Comparison of ENCODE assay signal across 9 mouse cellular contexts in the genomic region with DNA sequence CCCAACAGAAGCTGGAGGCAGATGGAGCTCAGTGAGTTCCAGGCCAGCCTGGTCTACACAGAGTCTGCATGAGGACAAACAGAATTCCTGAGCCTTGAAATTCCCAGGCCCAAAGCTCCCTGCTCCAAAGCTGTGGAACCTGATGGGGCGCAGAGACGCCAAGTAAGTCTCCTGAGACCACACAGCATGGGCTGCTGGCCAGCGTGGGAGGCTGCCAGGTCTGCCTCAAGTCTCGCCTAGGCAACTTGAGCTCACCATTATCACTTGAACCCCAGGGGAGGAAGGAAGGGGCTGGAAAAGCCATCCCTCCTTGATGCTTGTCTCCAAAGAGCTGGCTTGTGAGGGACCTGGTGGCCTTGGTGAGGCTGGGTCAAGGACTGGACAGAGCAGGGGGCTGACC. TPM values are rescaled to one million over a fixed set of nuclear protein-coding genes. Genes with fewer than 3 reads are reported as not detected.
DNase-seq lines count a peak whose midpoint lies in the region; ATAC-seq and TF ChIP-seq lines count a peak whose summit lies in the region.
"Had no signal": no experiment of that assay in that cellular context is flagged by ENCODE, and none has a peak within 500 bp of the region (broad histone marks: within the 10 kb centered on the region; RNA-seq: fewer than 3 reads in every experiment).

No protein-coding gene starts in this region.

- no peak overlapping the region for H3K4me2 ChIP-seq in hindbrain, embryonic 13.5 days
- H3K4me2 ChIP-seq in hindbrain, postnatal 0 days (ENCODE audit: low read depth, low read length): no peak overlapping the region
- H3K4me2 ChIP-seq in heart, embryonic 11.5 days: peak overlapping the region; percentile 59

- no peak for DNase-seq in hindbrain, postnatal 0 days (ENCODE audit: low spot score)
- peak; percentile 67 to 79 for DNase-seq in kidney, postnatal 25 days
- no peak for DNase-seq in spleen, postnatal 4 days (ENCODE audit: low spot score in 2 of 2)
- DNase-seq in layer of hippocampus, adult 9-11 months: no peak
- no peak for DNase-seq in urinary bladder, adult 2 months (ENCODE audit: low spot score)

- no peak overlapping the region for H3K27ac ChIP-seq in hindbrain, embryonic 13.5 days
- H3K27ac ChIP-seq in hindbrain, postnatal 0 days: no peak overlapping the region
- peak overlapping the region; percentile 90 for H3K27ac ChIP-seq in heart, embryonic 11.5 days (ENCODE audit: low read depth, low read length)

- ATAC-seq in hindbrain, embryonic 13.5 days (ENCODE audit: low FRiP score): no peak
- no peak for ATAC-seq in hindbrain, postnatal 0 days
- no peak for ATAC-seq in heart, embryonic 11.5 days (replicated peaks; ENCODE audit: insufficient number of reproducible peaks, low FRiP score, low TSS enrichment)
- ATAC-seq: forebrain, embryonic 16.5 days had no signal

- H3K4me1 ChIP-seq in hindbrain, embryonic 13.5 days (replicated peaks): peaks cover 9% of the 10 kb centered on the region; the same call in 1 of the 2 replicates
- no peaks in the 10 kb centered on the region for H3K4me1 ChIP-seq in hindbrain, postnatal 0 days (ENCODE audit: insufficient read depth, low read length)
- peaks cover 79% of the 10 kb centered on the region for H3K4me1 ChIP-seq in E14TG2a.4 (replicated peaks; ENCODE audit: low read depth, low read length)
- peaks cover 50% of the 10 kb centered on the region for H3K4me1 ChIP-seq in heart, embryonic 11.5 days (ENCODE audit: control insufficient read depth, insufficient read depth, low read length)

- WGBS in hindbrain, embryonic 13.5 days: 71% methylated on average over 4 of the region's 4 CpGs
- WGBS in hindbrain, postnatal 0 days: 55% methylated on average over 4 of the region's 4 CpGs
- 58% methylated on average over 4 of the region's 4 CpGs for WGBS in heart, embryonic 11.5 days (ENCODE audit: insufficient replicate concordance)

- H3K4me3 ChIP-seq in hindbrain, embryonic 13.5 days: no peak overlapping the region
- no peak overlapping the region for H3K4me3 ChIP-seq in hindbrain, postnatal 0 days (ENCODE audit: low read length)
- H3K4me3 ChIP-seq in E14TG2a.4 (replicated peaks; ENCODE audit: low read length): peak overlapping the region; percentile 32
- no peak overlapping the region for H3K4me3 ChIP-seq in heart, embryonic 11.5 days (ENCODE audit: low read depth, low read length)

- H3K27me3 ChIP-seq in hindbrain, embryonic 13.5 days: peaks cover 39% of the 10 kb centered on the region
- no peaks in the 10 kb centered on the region for H3K27me3 ChIP-seq in hindbrain, postnatal 0 days (ENCODE audit: insufficient read depth, low read length)
- peaks cover 40% of the 10 kb centered on the region for H3K27me3 ChIP-seq in E14TG2a.4 (ENCODE audit: insufficient read depth, low read length)
- H3K27me3 ChIP-seq in heart, embryonic 11.5 days (ENCODE audit: control insufficient read depth, insufficient read depth, low read length): peaks cover 3% of the 10 kb centered on the region

- TF ChIP-seq CTCF in hindbrain, postnatal 0 days (IDR thresholded peaks at IDR 0.05; ENCODE audit: low read depth): no peak
- no peak for TF ChIP-seq CTCF in E14TG2a.4 (conservative IDR thresholded peaks at IDR 0.05; ENCODE audit: low read length)

- no peaks in the 10 kb centered on the region for H3K9me3 ChIP-seq in hindbrain, embryonic 13.5 days
- no peaks in the 10 kb centered on the region for H3K9me3 ChIP-seq in hindbrain, postnatal 0 days (ENCODE audit: low read length)
- no peaks in the 10 kb centered on the region for H3K9me3 ChIP-seq in E14TG2a.4 (ENCODE audit: low read length)
- no peaks in the 10 kb centered on the region for H3K9me3 ChIP-seq in heart, embryonic 11.5 days (replicated peaks; ENCODE audit: control insufficient read depth, low read length)

- H3K36me3 ChIP-seq in hindbrain, embryonic 13.5 days: peaks cover 34% of the 10 kb centered on the region
- peaks cover 23% of the 10 kb centered on the region for H3K36me3 ChIP-seq in hindbrain, postnatal 0 days (ENCODE audit: insufficient read depth, low read length)
- H3K36me3 ChIP-seq in E14TG2a.4 (ENCODE audit: insufficient read depth, low read length): peaks cover 31% of the 10 kb centered on the region
- H3K36me3 ChIP-seq in heart, embryonic 11.5 days (ENCODE audit: control insufficient read depth, insufficient read depth, low read length): peaks cover 20% of the 10 kb centered on the region

- H3K9ac ChIP-seq in hindbrain, embryonic 13.5 days: peak overlapping the region; percentile 35; the same call in 1 of the 2 replicates
- no peak overlapping the region for H3K9ac ChIP-seq in hindbrain, postnatal 0 days (replicated peaks; ENCODE audit: low read length)
- H3K9ac ChIP-seq in heart, embryonic 11.5 days (ENCODE audit: low read depth, low read length): peak overlapping the region; percentile 31; the same call in 1 of the 2 replicates

RNA-seq across cellular contexts. Expression of a gene that starts 1.5 kb away (rescaled TPM):
- 4.6 and 5.6 TPM in 2 replicates for polyA plus RNA-seq in hindbrain, embryonic 13.5 days (2015; fragmentation: Nextera tagmentation; extraction: Ambion mirVana)
- 2.6 TPM in 2 replicates for total RNA-seq in hindbrain, postnatal 0 days (2014; rRNA removed)
- polyA plus RNA-seq in hindbrain, postnatal 0 days (2015; fragmentation: Nextera tagmentation; extraction: Ambion mirVana): 4.0 and 4.3 TPM in 2 replicates
- 10.9 and 11.2 TPM in 2 replicates for polyA plus RNA-seq in heart, embryonic 11.5 days (2014; fragmentation: Nextera tagmentation; extraction: Ambion mirVana)
- polyA plus RNA-seq in urinary bladder, adult 2 months (2012; rRNA removed): 9.3 and 11.6 TPM in 2 replicates

RNA-seq across cellular contexts. Expression of a gene that starts 9.1 kb away (rescaled TPM):
- 33.5 and 34.7 TPM in 2 replicates for polyA plus RNA-seq in hindbrain, embryonic 13.5 days (2015; fragmentation: Nextera tagmentation; extraction: Ambion mirVana)
- 24.3 and 46.2 TPM in 2 replicates for total RNA-seq in hindbrain, postnatal 0 days (2014; rRNA removed)
- 19.6 and 20.2 TPM in 2 replicates for polyA plus RNA-seq in hindbrain, postnatal 0 days (2015; fragmentation: Nextera tagmentation; extraction: Ambion mirVana)
- polyA plus RNA-seq in heart, embryonic 11.5 days (2014; fragmentation: Nextera tagmentation; extraction: Ambion mirVana): 20.2 and 25.0 TPM in 2 replicates
- polyA plus RNA-seq in urinary bladder, adult 2 months (2012; rRNA removed): 27.7 and 29.5 TPM in 2 replicates

RNA-seq across cellular contexts. Expression of a gene that starts 13.1 kb away (rescaled TPM):
- not detected in 2 replicates for polyA plus RNA-seq in hindbrain, embryonic 13.5 days (2015; fragmentation: Nextera tagmentation; extraction: Ambion mirVana)
- total RNA-seq in hindbrain, postnatal 0 days (2014; rRNA removed): 0.16 TPM in 1 of 2 replicates, not detected in the other
- polyA plus RNA-seq in hindbrain, postnatal 0 days (2015; fragmentation: Nextera tagmentation; extraction: Ambion mirVana): not detected in 2 replicates
- polyA plus RNA-seq in heart, embryonic 11.5 days (2014; fragmentation: Nextera tagmentation; extraction: Ambion mirVana): not detected in 2 replicates
- polyA plus RNA-seq in urinary bladder, adult 2 months (2012; rRNA removed): 3.2 and 6.5 TPM in 2 replicates
- polyA plus RNA-seq: forebrain, embryonic 16.5 days had no signal

RNA-seq across cellular contexts. Expression of a gene that starts 20.3 kb away (rescaled TPM):
- polyA plus RNA-seq in hindbrain, embryonic 13.5 days (2015; fragmentation: Nextera tagmentation; extraction: Ambion mirVana): 47.3 and 50.4 TPM in 2 replicates
- 20.8 and 28.5 TPM in 2 replicates for total RNA-seq in hindbrain, postnatal 0 days (2014; rRNA removed)
- polyA plus RNA-seq in hindbrain, postnatal 0 days (2015; fragmentation: Nextera tagmentation; extraction: Ambion mirVana): 36.8 and 41.1 TPM in 2 replicates
- 102 and 107 TPM in 2 replicates for polyA plus RNA-seq in heart, embryonic 11.5 days (2014; fragmentation: Nextera tagmentation; extraction: Ambion mirVana)
- polyA plus RNA-seq in urinary bladder, adult 2 months (2012; rRNA removed): 82.9 and 91.7 TPM in 2 replicates

RNA-seq across cellular contexts. Expression of a gene that starts 27.3 kb away (rescaled TPM):
- polyA plus RNA-seq in hindbrain, embryonic 13.5 days (2015; fragmentation: Nextera tagmentation; extraction: Ambion mirVana): 11.9 and 12.4 TPM in 2 replicates
- total RNA-seq in hindbrain, postnatal 0 days (2014; rRNA removed): 34.4 and 38.1 TPM in 2 replicates
- polyA plus RNA-seq in hindbrain, postnatal 0 days (2015; fragmentation: Nextera tagmentation; extraction: Ambion mirVana): 13.6 TPM in 2 replicates
- 4.6 and 4.7 TPM in 2 replicates for polyA plus RNA-seq in heart, embryonic 11.5 days (2014; fragmentation: Nextera tagmentation; extraction: Ambion mirVana)
- polyA plus RNA-seq in urinary bladder, adult 2 months (2012; rRNA removed): 12.1 and 12.4 TPM in 2 replicates

Comparison
In these comparisons a context has a peak if more than half of its experiments do, and no peak if none do; other contexts are left out.
1. DNase-seq: peak in kidney, postnatal 25 days (2 of 2); none in hindbrain, postnatal 0 days (single experiment), spleen, postnatal 4 days (0 of 2), layer of hippocampus, adult 9-11 months (single experiment) and urinary bladder, adult 2 months (single experiment).